Comparison of ENCODE assay signal across 22 mouse cellular contexts in genomic region chr3:102319331-102319730, GRCm38 (mm10).
DNase-seq lines count a peak whose midpoint lies in the region; ATAC-seq lines count a peak whose summit lies in the region.
"Had no signal": no experiment of that assay in that cellular context is flagged by ENCODE, and none has a peak within 500 bp of the region (broad histone marks: within the 10 kb centered on the region; RNA-seq: fewer than 3 reads in every experiment).

No protein-coding gene starts in this region.

- H3K27me3 ChIP-seq in heart, embryonic 10.5 days (ENCODE audit: insufficient read depth, poor library complexity, severe bottlenecking) = no peaks in the 10 kb centered on the region
- no peaks in the 10 kb centered on the region for H3K27me3 ChIP-seq in neural tube, embryonic 15.5 days (replicated peaks)
- no peaks in the 10 kb centered on the region for H3K27me3 ChIP-seq in limb, embryonic 10.5 days (ENCODE audit: low read depth, poor library complexity, severe bottlenecking)
- H3K27me3 ChIP-seq: CH12.LX, Patski had no signal

- H3K4me2 ChIP-seq in neural tube, embryonic 15.5 days = no peak overlapping the region

- WGBS in heart, embryonic 10.5 days = 72% methylated on average over 3 of the region's 3 CpGs
- WGBS in neural tube, embryonic 15.5 days = 84% methylated on average over 3 of the region's 3 CpGs
- WGBS in limb, embryonic 10.5 days = 81% methylated on average over 3 of the region's 3 CpGs

- no peaks in the 10 kb centered on the region for H3K9me3 ChIP-seq in heart, embryonic 10.5 days
- no peaks in the 10 kb centered on the region for H3K9me3 ChIP-seq in neural tube, embryonic 15.5 days (replicated peaks)
- H3K9me3 ChIP-seq in limb, embryonic 10.5 days (replicated peaks) = no peaks in the 10 kb centered on the region
- H3K9me3 ChIP-seq: G1E had no signal

- H3K9ac ChIP-seq in neural tube, embryonic 15.5 days (replicated peaks) = no peak overlapping the region

- H3K4me1 ChIP-seq in heart, embryonic 10.5 days = no peaks in the 10 kb centered on the region
- H3K4me1 ChIP-seq in neural tube, embryonic 15.5 days = no peaks in the 10 kb centered on the region
- no peaks in the 10 kb centered on the region for H3K4me1 ChIP-seq in limb, embryonic 10.5 days

- H3K4me3 ChIP-seq in heart, embryonic 10.5 days = no peak overlapping the region
- H3K4me3 ChIP-seq in neural tube, embryonic 15.5 days (replicated peaks) = no peak overlapping the region
- H3K4me3 ChIP-seq in limb, embryonic 10.5 days = no peak overlapping the region

- ATAC-seq in neural tube, embryonic 15.5 days (ENCODE audit: low FRiP score) = no peak
- ATAC-seq: activated CD4-positive, CD25-positive, alpha-beta regulatory T cell, adult 4 months; CD4-positive, CD25-positive, alpha-beta regulatory T cell, adult 4 months; Patski had no signal

- H3K27ac ChIP-seq in heart, embryonic 10.5 days = no peak overlapping the region
- no peak overlapping the region for H3K27ac ChIP-seq in neural tube, embryonic 15.5 days (replicated peaks)
- H3K27ac ChIP-seq in limb, embryonic 10.5 days = no peak overlapping the region

- intact Hi-C loops in heart, postnatal 36 days (cut with DNase I) = no loop called here

- peak; percentile 69 for DNase-seq in heart, adult 11 months
- no peak for DNase-seq in heart, adult 18-20 months
- DNase-seq in heart, embryonic 10.5 days (ENCODE audit: low spot score) = peak; percentile 62
- DNase-seq in heart, postnatal 36 days = no peak
- DNase-seq in neural tube, embryonic 10.5 days (ENCODE audit: extremely low spot score, low spot score) = peak; percentile 2
- DNase-seq in limb, embryonic 10.5 days (ENCODE audit: low spot score) = peak; percentile 12
- DNase-seq in yolk sac, embryonic 10.5 days (ENCODE audit: low spot score) = no peak
- DNase-seq: adrenal gland, adult 2 months; adrenal gland, adult 8-10 months; adrenal gland, postnatal 10 days; adrenal gland, postnatal 14 days; adrenal gland, postnatal 25 days; adrenal gland, postnatal 36 days; B cell, adult 2 months; cerebellum, adult 11 months; cerebellum, adult 11-12 months had no signal

- H3K36me3 ChIP-seq in heart, embryonic 10.5 days = no peaks in the 10 kb centered on the region
- H3K36me3 ChIP-seq in neural tube, embryonic 15.5 days = no peaks in the 10 kb centered on the region
- no peaks in the 10 kb centered on the region for H3K36me3 ChIP-seq in limb, embryonic 10.5 days
- H3K36me3 ChIP-seq: G1E had no signal

Comparison
In these comparisons a context has a peak if more than half of its experiments do, and no peak if none do; other contexts are left out.
1. DNase-seq: peak in heart, adult 11 months (single experiment), heart, embryonic 10.5 days (single experiment), neural tube, embryonic 10.5 days (single experiment) and limb, embryonic 10.5 days (single experiment); none in heart, adult 18-20 months (0 of 2), heart, postnatal 36 days (0 of 2) and yolk sac, embryonic 10.5 days (single experiment).